Mouse (Mus musculus) midbrain, embryonic 13.5 days (tissue): ENCODE data around the gene Arid4a. TPM values are rescaled to one million over a fixed set of nuclear protein-coding genes. Genes with fewer than 3 reads are reported as not detected.

Experiments used
- ATAC-seq: fragments of 200-750 bp; cut with Nextera tagmentation; 2 replicates; pipeline ENCODE4 v1.8.0; 2017; ENCODE audit warnings: mild to moderate bottlenecking, moderate TSS enrichment, moderate library complexity
- H3K27ac ChIP-seq: fragments of 300-500 bp; sonication (generic); 2 replicates; pipeline ENCODE4 v1.5.1; 2015; ENCODE audit warnings: inconsistent platforms, mild to moderate bottlenecking, moderate library complexity
- H3K27me3 ChIP-seq: fragments of 300-500 bp; sonication (generic); 2 replicates; pipeline ENCODE4 v1.6.1; 2015; ENCODE audit warnings: mild to moderate bottlenecking, inconsistent platforms
- H3K36me3 ChIP-seq: fragments of 300-500 bp; sonication (generic); 2 replicates; pipeline ENCODE4 v1.6.1; 2015; ENCODE audit warnings: mild to moderate bottlenecking, inconsistent platforms
- H3K4me1 ChIP-seq: fragments of 300-500 bp; sonication (generic); replicated peaks from 2 replicates; pipeline ENCODE4 v1.6.1; 2015; ENCODE audit warnings: inconsistent platforms
- H3K4me2 ChIP-seq: fragments of 300-500 bp; sonication (generic); replicated peaks from 2 replicates; pipeline ENCODE4 v1.6.1; 2015; ENCODE audit warnings: moderate library complexity, mild to moderate bottlenecking, inconsistent platforms
- H3K4me3 ChIP-seq: fragments of 300-500 bp; sonication (generic); replicated peaks from 2 replicates; pipeline ENCODE4 v1.5.1; 2015; ENCODE audit warnings: mild to moderate bottlenecking, inconsistent platforms
- H3K9ac ChIP-seq: fragments of 300-500 bp; sonication (generic); replicated peaks from 2 replicates; pipeline ENCODE4 v1.6.1; 2015; ENCODE audit warnings: mild to moderate bottlenecking, inconsistent platforms
- H3K9me3 ChIP-seq: fragments of 300-500 bp; sonication (generic); 2 replicates; pipeline ENCODE4 v1.6.1; 2016; ENCODE audit warnings: mild to moderate bottlenecking, inconsistent platforms
- WGBS: fragments of 180-500 bp; shearing (Covaris S2); methylation state at CpG from one replicate; pipeline ENCODE4 v1.1.7; 2015; 5-methylcytosine and 5-hydroxymethylcytosine counted together
- polyA plus RNA-seq: library from polyadenylated mRNA; unstranded; fragments of >200 nt; fragmentation: Nextera tagmentation; extraction: Ambion mirVana; gene quantifications from 2 replicates; pipeline ENCODE4 v1.2.1, GENCODE M21; 2015

Gene Arid4a
- polyA plus RNA-seq, 1 experiment from 2014 or later, result 46.3 TPM

DNA sequence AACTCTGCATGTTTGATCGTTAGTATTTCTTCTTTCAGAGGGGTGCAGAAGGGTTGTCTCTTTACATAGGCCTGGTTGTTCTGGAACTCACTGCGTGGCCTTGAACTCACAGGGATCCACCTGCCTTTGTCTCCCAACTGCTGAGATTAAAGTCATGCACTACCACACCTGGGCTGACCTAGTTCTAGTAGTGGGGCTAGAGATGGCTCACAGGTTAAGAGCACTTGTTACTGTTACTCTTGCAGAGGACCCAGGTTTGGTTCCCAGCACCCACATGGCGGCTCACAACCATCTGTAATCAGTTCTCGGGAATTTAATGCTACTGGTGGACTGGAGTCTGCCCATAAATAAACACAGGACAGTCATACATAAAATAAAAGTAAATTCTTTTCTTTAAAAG, 30.7 kb downstream of the Arid4a start:
- Histone ChIP-seq H3K36me3 (peaks cover 24% of the 10 kb centered on the region), H3K4me1 (peaks cover 26% of the 10 kb centered on the region), H3K4me2 (no peak overlapping the region), H3K27ac (no peak overlapping the region), H3K4me3 (no peak overlapping the region), H3K9ac (no peak overlapping the region), H3K27me3 (no peaks in the 10 kb centered on the region), H3K9me3 (no peaks in the 10 kb centered on the region; the same call in 1 of the 2 replicates)
- 96% methylated on average over 4 of the region's 4 CpGs for WGBS
- no peak for ATAC-seq

DNA sequence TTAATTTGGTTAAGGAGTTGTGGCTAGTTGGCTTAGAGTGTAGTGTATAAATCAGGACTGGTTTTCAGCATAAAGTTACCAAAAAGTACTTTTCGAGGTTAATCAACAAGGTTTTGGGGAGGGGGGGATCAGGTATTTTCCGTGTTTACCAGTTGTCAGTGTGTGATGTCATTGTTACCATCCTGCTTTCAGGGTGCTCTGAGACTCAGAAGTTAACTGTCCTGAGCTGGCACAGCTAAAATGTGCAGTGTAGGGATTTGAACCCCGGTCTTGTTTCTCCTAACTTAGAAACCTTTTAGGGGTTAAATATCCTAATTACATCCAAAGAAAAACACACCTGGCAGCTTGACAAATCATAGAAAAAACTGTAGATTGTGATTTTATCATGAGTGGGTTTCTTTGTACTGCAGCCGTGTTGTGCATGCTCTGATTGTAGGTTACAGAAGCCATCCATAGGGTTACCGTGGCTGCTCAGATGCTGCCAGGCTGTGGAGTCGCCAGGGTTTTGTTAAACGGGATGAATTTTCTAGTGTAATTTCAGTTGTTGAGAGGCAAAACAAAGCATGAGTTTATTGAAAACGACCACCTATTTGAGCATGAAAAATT, 31.8 kb downstream of the Arid4a start:
- H3K27me3 ChIP-seq, result no peaks in the 10 kb centered on the region
- peak overlapping the region; percentile 96 for H3K27ac ChIP-seq
- H3K9ac ChIP-seq, result peak overlapping the region; percentile 64
- H3K9me3 ChIP-seq, result no peaks in the 10 kb centered on the region; the same call in 1 of the 2 replicates
- peaks cover 14% of the 10 kb centered on the region for H3K36me3 ChIP-seq
- peaks cover 31% of the 10 kb centered on the region for H3K4me1 ChIP-seq
- peak overlapping the region; percentile 42 for H3K4me3 ChIP-seq
- H3K4me2 ChIP-seq, result peak overlapping the region; percentile 56
- WGBS, result 38% methylated on average over 8 of the region's 8 CpGs
- peak; percentile 80 for ATAC-seq

DNA sequence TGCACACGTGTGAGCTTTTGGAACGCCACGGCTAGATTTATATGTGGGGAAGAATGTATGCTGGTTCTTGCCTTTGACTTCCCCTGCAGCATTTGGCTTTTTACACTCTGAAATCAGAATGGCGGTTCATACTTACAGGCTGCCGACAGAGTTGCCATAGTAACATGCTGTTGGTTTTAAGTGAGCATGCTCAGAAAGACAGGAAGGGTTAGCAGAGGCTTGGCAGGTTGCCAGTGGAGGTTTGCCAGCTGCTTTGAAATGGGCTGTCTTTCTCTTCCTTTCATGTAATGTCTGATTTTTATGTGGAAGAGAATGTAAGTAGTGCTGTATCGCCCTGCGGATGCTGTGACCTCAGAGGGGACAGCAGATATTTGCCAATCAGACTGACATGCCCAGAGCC, 32.3 kb downstream of the Arid4a start:
- Histone ChIP-seq H3K4me2 (peak overlapping the region; percentile 56), H3K9me3 (no peaks in the 10 kb centered on the region; the same call in 1 of the 2 replicates), H3K9ac (peak overlapping the region; percentile 64), H3K27me3 (no peaks in the 10 kb centered on the region), H3K36me3 (peaks cover 12% of the 10 kb centered on the region), H3K4me3 (peak overlapping the region; percentile 42), H3K27ac (peak overlapping the region; percentile 96), H3K4me1 (peaks cover 37% of the 10 kb centered on the region)
- peak; percentile 93 for ATAC-seq
- 6% methylated on average over 7 of the region's 7 CpGs for WGBS

DNA sequence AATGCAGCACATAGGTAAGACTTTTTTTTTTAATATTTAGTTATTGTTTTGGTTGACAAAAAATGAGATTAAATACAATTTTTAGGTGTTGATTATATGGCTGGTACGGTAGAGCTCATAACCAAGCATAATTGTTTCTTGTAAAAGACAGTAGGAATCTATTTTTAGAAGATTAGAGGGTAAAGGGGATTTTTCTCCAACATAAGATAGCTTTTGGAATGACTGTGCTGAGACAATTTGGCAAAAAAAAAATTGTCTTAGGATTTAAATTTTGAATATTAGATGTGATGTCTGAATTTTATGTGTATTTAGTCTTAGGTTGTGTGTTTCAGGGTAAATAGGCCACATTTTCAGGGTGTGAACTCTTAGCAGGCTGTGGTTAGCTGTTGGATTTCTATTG, 32.8 kb downstream of the Arid4a start:
- H3K4me1 ChIP-seq, result peaks cover 37% of the 10 kb centered on the region
- peak overlapping the region; percentile 42 for H3K4me3 ChIP-seq
- ATAC-seq, result no peak
- no peaks in the 10 kb centered on the region for H3K27me3 ChIP-seq
- H3K27ac ChIP-seq, result peak overlapping the region; percentile 96
- H3K36me3 ChIP-seq, result peaks cover 9% of the 10 kb centered on the region
- peak overlapping the region; percentile 68 for H3K4me2 ChIP-seq
- H3K9ac ChIP-seq, result peak overlapping the region; percentile 64
- H3K9me3 ChIP-seq, result no peaks in the 10 kb centered on the region; the same call in 1 of the 2 replicates
- 64% methylated on average over 1 of the region's 1 CpGs for WGBS

DNA sequence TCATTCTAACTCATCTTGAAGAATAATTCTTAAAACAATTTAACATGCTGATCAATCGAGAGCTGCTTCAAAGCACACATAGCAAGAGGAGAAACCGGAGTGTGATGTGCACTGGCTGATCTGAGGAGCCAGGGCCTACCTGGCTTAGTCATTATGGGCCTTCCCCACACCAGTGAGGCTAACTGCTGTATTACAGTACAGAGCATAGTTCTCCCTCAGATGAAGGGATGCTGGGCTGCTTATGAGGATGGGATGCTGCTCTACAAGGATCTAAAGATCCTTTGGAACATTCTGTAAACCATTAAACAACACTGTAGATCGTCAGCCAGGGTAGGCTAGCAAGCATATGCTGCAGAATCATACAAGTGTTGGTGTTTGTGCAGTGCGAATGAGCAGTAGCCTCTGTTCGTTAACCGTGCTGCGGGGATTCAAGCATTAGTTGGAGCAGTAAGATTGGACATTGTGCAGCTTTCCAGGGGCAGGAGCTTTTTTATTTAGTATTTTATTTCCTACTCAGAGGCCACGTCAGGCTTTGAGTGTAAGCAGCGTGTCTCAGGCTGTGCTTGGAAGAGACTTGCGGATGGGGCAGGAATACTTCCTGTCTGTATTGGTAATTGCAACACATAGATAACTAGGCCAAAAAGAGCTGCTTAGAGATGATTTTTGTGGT, 33.9 kb downstream of the Arid4a start:
- Histone ChIP-seq H3K27me3 (no peaks in the 10 kb centered on the region), H3K9me3 (no peaks in the 10 kb centered on the region; the same call in 1 of the 2 replicates), H3K36me3 (peaks cover 9% of the 10 kb centered on the region), H3K4me3 (peak overlapping the region; percentile 42), H3K4me1 (peaks cover 37% of the 10 kb centered on the region), H3K9ac (peak overlapping the region; percentile 64), H3K27ac (peak overlapping the region; percentile 61), H3K4me2 (peak overlapping the region; percentile 68)
- no peak for ATAC-seq
- WGBS, result 81% methylated on average over 10 of the region's 10 CpGs

DNA sequence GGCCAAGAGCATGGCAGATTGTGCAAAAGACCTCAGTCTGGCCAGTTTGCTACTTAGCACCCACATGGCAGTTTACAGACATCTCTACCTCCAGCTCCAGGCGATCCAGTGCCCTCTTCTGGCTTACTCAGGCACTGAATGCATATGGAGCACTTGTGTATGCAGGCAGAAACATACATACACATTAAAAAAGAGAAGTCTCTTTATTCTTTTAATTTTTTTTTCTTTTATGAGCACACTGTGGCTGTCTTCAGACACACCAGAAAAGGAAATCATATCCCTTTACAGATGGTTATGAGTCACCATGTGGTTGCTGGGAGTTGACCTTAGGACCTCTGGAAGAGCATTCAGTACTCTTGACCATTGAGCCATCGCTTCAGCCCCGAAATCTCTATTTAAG, 35.3 kb downstream of the Arid4a start:
- no peak overlapping the region for H3K4me3 ChIP-seq
- H3K9ac ChIP-seq, result no peak overlapping the region
- H3K9me3 ChIP-seq, result no peaks in the 10 kb centered on the region; the same call in 1 of the 2 replicates
- H3K36me3 ChIP-seq, result peaks cover 7% of the 10 kb centered on the region
- peaks cover 38% of the 10 kb centered on the region for H3K4me1 ChIP-seq
- WGBS, result 78% methylated on average over 3 of the region's 3 CpGs
- H3K4me2 ChIP-seq, result peak overlapping the region; percentile 11
- H3K27me3 ChIP-seq, result no peaks in the 10 kb centered on the region
- H3K27ac ChIP-seq, result no peak overlapping the region
- ATAC-seq, result no peak

DNA sequence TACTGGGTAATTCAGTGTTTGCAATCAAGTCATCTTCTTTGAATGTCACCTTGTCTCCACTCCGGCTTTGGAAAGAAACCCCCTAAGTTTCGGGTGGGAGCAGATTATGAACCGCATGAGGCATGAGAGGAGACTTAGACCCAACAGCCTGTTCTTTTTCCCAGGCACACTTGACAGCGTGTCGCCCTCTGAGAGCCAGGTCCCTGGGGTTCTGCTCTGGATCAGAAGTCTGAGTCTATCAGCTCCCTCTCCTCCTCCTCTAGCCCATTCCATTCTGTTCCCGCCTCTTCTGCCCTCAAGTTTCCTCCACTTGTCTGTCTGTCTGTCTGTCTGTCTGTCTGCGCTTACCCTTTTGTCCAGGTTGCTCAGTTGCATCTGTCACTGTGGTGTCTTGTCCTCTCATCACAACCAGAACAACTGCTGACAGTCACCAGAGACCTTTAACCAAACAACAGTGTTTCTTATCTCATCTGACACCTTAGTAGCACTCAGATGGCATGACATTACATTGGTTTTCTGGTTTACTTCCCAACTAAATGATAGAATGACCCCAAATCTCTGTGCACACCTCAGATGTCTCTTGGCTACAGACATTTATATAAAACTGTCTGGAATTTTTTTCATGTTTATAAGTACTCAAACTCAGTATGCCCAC, 36.7 kb downstream of the Arid4a start:
- H3K4me1 ChIP-seq, result peaks cover 34% of the 10 kb centered on the region

DNA sequence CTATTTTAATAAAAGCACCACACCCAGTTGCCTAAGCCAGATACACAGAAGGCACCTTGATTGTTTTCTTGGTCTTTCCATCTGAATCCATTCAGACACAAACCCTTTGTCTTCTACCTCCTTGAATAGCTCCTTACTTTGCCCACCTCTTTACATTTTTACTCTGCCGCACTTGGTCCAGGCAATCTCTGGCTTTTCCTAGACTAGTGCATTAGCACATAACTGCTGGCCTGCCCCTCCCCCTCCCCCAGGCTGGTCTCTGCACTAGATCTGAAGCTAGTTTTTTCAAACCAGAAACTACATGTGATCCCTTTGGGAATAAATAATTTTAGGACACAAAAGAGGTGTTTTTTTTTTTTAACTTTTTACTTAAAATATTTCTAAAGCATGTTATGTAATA, 37.2 kb downstream of the Arid4a start:
- no peak overlapping the region for H3K4me2 ChIP-seq
- 0 out of 2 replicates have a peak, but pooled peaks cover 7% of the 10 kb centered on the region for H3K36me3 ChIP-seq
- WGBS, result 79% methylated on average over 1 of the region's 1 CpGs
- H3K4me3 ChIP-seq, result no peak overlapping the region
- H3K9me3 ChIP-seq, result no peaks in the 10 kb centered on the region
- H3K4me1 ChIP-seq, result peaks cover 30% of the 10 kb centered on the region
- no peak overlapping the region for H3K27ac ChIP-seq
- no peak for ATAC-seq
- H3K9ac ChIP-seq, result no peak overlapping the region
- no peaks in the 10 kb centered on the region for H3K27me3 ChIP-seq

More for the DNA sequence above, 36.7 kb downstream of the Arid4a start:
- Histone ChIP-seq H3K36me3 (0 out of 2 replicates have a peak, but pooled peaks cover 3% of the 10 kb centered on the region), H3K9ac (no peak overlapping the region; the same call in 1 of the 2 replicates), H3K4me2 (no peak overlapping the region), H3K9me3 (no peaks in the 10 kb centered on the region), H3K27me3 (no peaks in the 10 kb centered on the region), H3K27ac (no peak overlapping the region), H3K4me3 (no peak overlapping the region)
- ATAC-seq, result no peak
- WGBS, result 88% methylated on average over 7 of the region's 7 CpGs

DNA sequence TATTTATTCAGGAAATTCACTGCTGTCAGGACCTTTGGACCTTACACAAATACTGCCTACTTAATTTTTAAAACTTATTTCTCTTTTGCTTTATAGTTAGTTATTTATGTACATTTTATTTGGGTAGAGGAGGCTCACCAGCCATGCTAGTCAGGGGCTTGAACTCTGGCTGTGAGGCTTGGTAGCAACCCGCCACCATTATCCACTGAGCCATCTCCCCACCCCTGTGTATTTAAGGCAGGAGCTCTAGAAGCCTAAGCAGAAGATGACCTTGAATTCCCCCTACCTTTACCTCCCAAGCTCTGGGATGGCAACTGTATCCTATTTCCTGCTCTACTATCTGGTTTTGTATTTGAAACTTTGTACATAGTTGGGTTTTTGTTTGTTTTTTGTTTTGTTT, 37.7 kb downstream of the Arid4a start:
- no peak overlapping the region for H3K4me2 ChIP-seq
- no peak overlapping the region for H3K9ac ChIP-seq
- H3K4me3 ChIP-seq, result no peak overlapping the region
- H3K27me3 ChIP-seq, result no peaks in the 10 kb centered on the region
- peaks cover 30% of the 10 kb centered on the region for H3K4me1 ChIP-seq
- no peaks in the 10 kb centered on the region for H3K9me3 ChIP-seq
- no peak for ATAC-seq
- 82% methylated on average over 1 of the region's 1 CpGs for WGBS
- H3K27ac ChIP-seq, result no peak overlapping the region
- H3K36me3 ChIP-seq, result 0 out of 2 replicates have a peak, but pooled peaks cover 7% of the 10 kb centered on the region

DNA sequence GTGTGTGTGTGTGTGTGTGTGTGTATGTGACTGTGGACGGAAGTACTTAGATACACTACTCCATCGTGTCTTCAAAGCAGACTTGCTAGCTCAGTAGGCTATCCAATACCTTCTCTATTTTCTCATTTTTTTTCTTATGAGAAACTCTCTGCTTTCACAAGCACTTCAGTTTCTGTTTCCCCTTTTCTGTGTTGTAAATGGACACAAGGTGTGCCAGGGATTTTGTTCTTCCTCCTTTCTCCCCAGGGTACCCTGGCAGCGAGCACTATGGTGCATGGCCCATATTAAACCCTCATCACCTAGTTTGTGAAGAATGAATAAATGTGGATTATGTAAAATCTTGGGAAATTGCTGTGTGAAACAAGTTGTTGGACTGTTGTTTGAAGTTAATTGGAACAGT, 39.7 kb downstream of the Arid4a start:
- no peak overlapping the region for H3K27ac ChIP-seq
- no peaks in the 10 kb centered on the region for H3K27me3 ChIP-seq
- 91% methylated on average over 3 of the region's 3 CpGs for WGBS
- no peak for ATAC-seq
- no peak overlapping the region for H3K9ac ChIP-seq
- peaks cover 14% of the 10 kb centered on the region for H3K36me3 ChIP-seq
- no peak overlapping the region for H3K4me3 ChIP-seq
- H3K4me2 ChIP-seq, result no peak overlapping the region
- no peaks in the 10 kb centered on the region for H3K9me3 ChIP-seq
- peaks cover 20% of the 10 kb centered on the region for H3K4me1 ChIP-seq

DNA sequence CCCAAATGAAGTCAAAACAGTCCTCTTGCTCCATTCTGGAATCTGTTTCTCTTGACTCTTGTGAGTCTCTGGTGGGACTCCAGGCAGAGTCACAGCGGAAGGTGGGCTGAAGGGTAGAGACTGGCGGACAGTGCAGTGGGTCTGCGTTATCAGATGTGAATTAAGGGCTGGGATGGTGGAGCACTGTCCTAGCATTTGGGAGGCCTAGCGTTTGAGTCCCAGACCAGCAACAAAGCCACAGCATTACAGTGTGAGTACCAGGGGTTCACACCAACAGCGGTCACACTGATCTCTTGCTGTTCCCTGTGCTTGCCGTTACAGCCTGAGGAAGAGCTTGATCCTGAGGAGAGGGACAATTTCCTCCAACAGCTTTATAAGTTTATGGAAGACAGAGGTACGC, 44.0 kb downstream of the Arid4a start:
- H3K9ac ChIP-seq, result no peak overlapping the region
- peaks cover 5% of the 10 kb centered on the region; the same call in 1 of the 2 replicates for H3K4me1 ChIP-seq
- WGBS, result over 99% methylated on average over 7 of the region's 7 CpGs
- no peak overlapping the region for H3K4me3 ChIP-seq
- no peak for ATAC-seq
- H3K9me3 ChIP-seq, result no peaks in the 10 kb centered on the region
- peaks cover 45% of the 10 kb centered on the region for H3K36me3 ChIP-seq
- no peak overlapping the region for H3K27ac ChIP-seq
- no peak overlapping the region for H3K4me2 ChIP-seq
- H3K27me3 ChIP-seq, result no peaks in the 10 kb centered on the region

DNA sequence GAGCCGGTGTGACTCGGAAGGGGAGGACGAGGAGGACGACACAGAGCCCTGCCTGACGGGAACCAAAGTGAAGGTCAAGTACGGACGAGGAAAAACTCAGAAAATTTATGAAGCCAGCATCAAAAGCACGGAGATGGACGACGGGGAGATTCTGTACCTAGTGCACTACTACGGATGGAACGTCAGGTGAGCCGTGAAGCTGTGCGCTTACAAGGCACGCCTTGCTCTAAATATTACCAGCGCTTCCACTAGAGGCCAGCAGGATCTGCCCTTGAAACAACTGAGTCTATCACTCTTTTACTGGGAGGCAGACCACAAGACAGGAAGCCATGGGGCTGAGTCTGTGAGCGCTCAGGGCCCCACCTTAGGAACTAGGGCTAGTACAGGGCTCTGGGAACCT, 54.1 kb downstream of the Arid4a start:
- 97% methylated on average over 17 of the region's 17 CpGs for WGBS
- ATAC-seq, result no peak
- H3K9me3 ChIP-seq, result no peaks in the 10 kb centered on the region
- H3K4me3 ChIP-seq, result no peak overlapping the region
- no peaks in the 10 kb centered on the region for H3K27me3 ChIP-seq
- no peak overlapping the region for H3K4me2 ChIP-seq
- peaks cover 81% of the 10 kb centered on the region for H3K36me3 ChIP-seq
- H3K27ac ChIP-seq, result no peak overlapping the region
- no peak overlapping the region for H3K9ac ChIP-seq
- H3K4me1 ChIP-seq, result no peaks in the 10 kb centered on the region
